Mouse (Mus musculus) midbrain, embryonic 11.5 days (tissue): Measurements from ENCODE around the gene Osbpl6. TPM values are rescaled to one million over a fixed set of nuclear protein-coding genes. Genes with fewer than 3 reads are reported as not detected.
A peak's percentile ranks its signal among the peaks of the same experiment; 100 is the strongest.

Experiments
- ATAC-seq: fragments of 200-750 bp; cut with Nextera tagmentation; 2 replicates; pipeline ENCODE4 v1.8.0; 2017; ENCODE audit warnings: moderate TSS enrichment, moderate library complexity; ENCODE audit not compliant: low FRiP score
- DNase-seq: peaks from one replicate; pipeline ENCODE4 v3.0.0; 2015; ENCODE audit warnings: low spot score; ENCODE audit errors: missing footprints
- H3K27ac ChIP-seq: fragments of 300-500 bp; sonication (generic); 2 replicates; pipeline ENCODE4 v1.5.1; 2014; ENCODE audit warnings: low read depth, low read length
- H3K27me3 ChIP-seq: fragments of 300-500 bp; sonication (generic); 2 replicates; pipeline ENCODE4 v1.6.1; 2014; ENCODE audit warnings: mild to moderate bottlenecking, low read length, moderate library complexity, mixed read lengths; ENCODE audit not compliant: control insufficient read depth, insufficient read depth
- H3K36me3 ChIP-seq: fragments of 300-500 bp; sonication (generic); 2 replicates; pipeline ENCODE4 v1.6.1; 2014; ENCODE audit warnings: mild to moderate bottlenecking, low read length, moderate library complexity, mixed read lengths; ENCODE audit not compliant: control insufficient read depth, insufficient read depth
- H3K4me1 ChIP-seq: fragments of 300-500 bp; sonication (generic); 2 replicates; pipeline ENCODE4 v1.6.1; 2014; ENCODE audit warnings: low read length; ENCODE audit not compliant: control insufficient read depth, insufficient read depth
- H3K4me2 ChIP-seq: fragments of 300-500 bp; sonication (generic); 2 replicates; pipeline ENCODE4 v1.6.1; 2014; ENCODE audit warnings: mild to moderate bottlenecking, moderate library complexity
- H3K4me3 ChIP-seq: fragments of 300-500 bp; sonication (generic); 2 replicates; pipeline ENCODE4 v1.5.1; 2014; ENCODE audit warnings: low read depth, low read length
- H3K9ac ChIP-seq: fragments of 300-500 bp; sonication (generic); 2 replicates; pipeline ENCODE4 v1.6.1; 2014; ENCODE audit warnings: low read length
- H3K9me3 ChIP-seq: fragments of 300-500 bp; sonication (generic); 2 replicates; pipeline ENCODE4 v1.6.1; 2016; ENCODE audit warnings: low read length; ENCODE audit not compliant: control insufficient read depth
- WGBS: fragments of 180-500 bp; shearing (Covaris S2); extraction: QIAGEN DNeasy Blood & Tissue Kit; methylation state at CpG from one replicate; pipeline ENCODE4 v1.1.7; 2014; 5-methylcytosine and 5-hydroxymethylcytosine counted together
- polyA plus RNA-seq: library from polyadenylated mRNA; unstranded; fragments of >200 nt; fragmentation: Nextera tagmentation; extraction: Ambion mirVana; gene quantifications from 2 replicates; pipeline ENCODE4 v1.2.1, GENCODE M21; 2014

Osbpl6 gene
- polyA plus RNA-seq, 1 experiment from 2014 or later: 10.9 TPM

DNA sequence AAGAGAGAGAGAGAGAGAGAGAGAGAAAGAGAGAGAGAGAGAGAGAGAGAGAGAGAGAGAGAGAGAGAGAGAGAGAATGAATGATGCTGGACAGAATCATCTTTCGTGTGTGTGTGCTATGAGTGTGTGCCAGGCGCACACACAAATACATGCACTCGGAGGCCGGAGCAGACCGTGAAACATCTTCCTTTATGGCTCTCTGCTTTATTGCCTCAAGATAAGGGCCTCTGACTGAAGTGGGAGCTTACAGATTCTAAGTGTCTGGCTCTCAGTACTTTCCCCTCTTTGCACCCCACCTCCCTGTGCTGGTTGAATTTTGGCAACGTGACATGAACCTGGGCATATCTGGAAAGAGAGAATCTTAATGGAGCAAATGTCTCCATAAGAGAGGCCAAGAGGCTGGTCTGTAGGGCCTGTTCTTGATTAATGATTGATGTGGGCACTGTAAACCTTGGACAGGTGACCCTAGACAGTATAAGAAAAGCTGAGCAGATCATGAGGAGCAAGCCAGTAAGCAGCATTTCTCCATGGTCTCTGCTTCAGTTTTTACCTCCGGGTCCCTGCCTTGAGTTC lies 29.4 kb downstream of the Osbpl6 start:
- ATAC-seq: no peak
- Histone ChIP-seq H3K4me1 (no peaks in the 10 kb centered on the region), H3K27me3 (no peaks in the 10 kb centered on the region), H3K4me2 (no peak overlapping the region), H3K9ac (no peak overlapping the region), H3K36me3 (no peaks in the 10 kb centered on the region), H3K9me3 (no peaks in the 10 kb centered on the region), H3K4me3 (no peak overlapping the region), H3K27ac (no peak overlapping the region)
- WGBS: 92% methylated on average over 7 of the region's 7 CpGs
- DNase-seq: no peak

GRCm38 (mm10) chr2:76437372-76437771 lies 31.1 kb downstream of the Osbpl6 start:
- ATAC-seq: no peak
- Histone ChIP-seq H3K27me3 (no peaks in the 10 kb centered on the region), H3K9me3 (no peaks in the 10 kb centered on the region), H3K9ac (no peak overlapping the region), H3K27ac (no peak overlapping the region), H3K4me2 (no peak overlapping the region), H3K4me1 (peaks cover 4% of the 10 kb centered on the region; the same call in 1 of the 2 replicates), H3K4me3 (no peak overlapping the region), H3K36me3 (no peaks in the 10 kb centered on the region)
- DNase-seq: no peak
- 88% methylated on average over 2 of the region's 2 CpGs for WGBS

DNA sequence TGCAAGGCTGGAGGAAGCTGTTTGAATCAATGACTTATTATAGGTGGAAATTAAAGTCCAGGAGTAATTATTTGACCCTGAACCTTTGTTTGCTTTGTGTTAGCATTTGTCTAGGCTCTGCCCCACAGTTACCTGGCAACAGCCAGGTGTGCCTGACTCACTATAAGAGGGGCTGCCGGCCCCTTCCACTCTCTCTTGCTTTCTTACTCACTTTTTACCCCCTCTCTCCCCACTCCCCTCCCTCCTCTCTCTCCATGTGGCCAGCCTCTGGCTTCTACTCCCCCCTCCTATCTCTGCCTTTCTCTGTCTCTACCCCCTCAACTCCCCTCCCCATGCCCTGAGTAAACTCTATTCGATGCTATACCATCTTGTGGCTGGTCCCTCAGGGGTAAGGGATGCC lies 33.2 kb downstream of the Osbpl6 start:
- no peak overlapping the region for H3K4me2 ChIP-seq
- no peak overlapping the region for H3K27ac ChIP-seq
- ATAC-seq (no peak), DNase-seq (no peak)
- H3K4me1 ChIP-seq: peaks cover 4% of the 10 kb centered on the region; the same call in 1 of the 2 replicates
- 59% methylated on average over 2 of the region's 2 CpGs for WGBS
- no peak overlapping the region for H3K4me3 ChIP-seq
- H3K9ac ChIP-seq: no peak overlapping the region
- no peaks in the 10 kb centered on the region for H3K9me3 ChIP-seq
- no peaks in the 10 kb centered on the region for H3K27me3 ChIP-seq
- H3K36me3 ChIP-seq: no peaks in the 10 kb centered on the region

DNA sequence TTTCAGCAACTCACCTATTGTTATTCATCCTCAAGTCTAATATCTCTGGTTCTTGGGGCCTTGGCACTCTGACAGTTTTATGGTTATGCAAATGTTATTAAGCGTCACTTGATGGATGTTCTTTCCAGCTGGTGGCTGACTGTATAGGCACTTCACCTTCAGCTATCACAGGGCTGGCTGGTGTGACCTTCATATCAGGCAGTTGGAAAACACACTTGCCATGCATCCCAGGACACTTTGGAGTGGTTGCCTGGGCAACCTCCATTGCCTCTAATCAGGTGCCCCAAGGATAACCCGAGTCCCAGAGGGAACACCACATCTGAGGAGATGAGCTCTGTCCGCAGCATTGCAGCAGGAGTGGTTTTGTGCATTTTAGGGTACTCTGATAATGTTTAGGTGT lies 35.8 kb downstream of the Osbpl6 start:
- no peak overlapping the region for H3K27ac ChIP-seq
- DNase-seq: no peak
- ATAC-seq: peak; percentile 70
- no peak overlapping the region for H3K9ac ChIP-seq
- H3K4me3 ChIP-seq: no peak overlapping the region
- H3K27me3 ChIP-seq: no peaks in the 10 kb centered on the region
- H3K9me3 ChIP-seq: no peaks in the 10 kb centered on the region
- no peak overlapping the region for H3K4me2 ChIP-seq
- H3K4me1 ChIP-seq: peaks cover 4% of the 10 kb centered on the region; the same call in 1 of the 2 replicates
- 51% methylated on average over 3 of the region's 3 CpGs for WGBS
- no peaks in the 10 kb centered on the region for H3K36me3 ChIP-seq

DNA sequence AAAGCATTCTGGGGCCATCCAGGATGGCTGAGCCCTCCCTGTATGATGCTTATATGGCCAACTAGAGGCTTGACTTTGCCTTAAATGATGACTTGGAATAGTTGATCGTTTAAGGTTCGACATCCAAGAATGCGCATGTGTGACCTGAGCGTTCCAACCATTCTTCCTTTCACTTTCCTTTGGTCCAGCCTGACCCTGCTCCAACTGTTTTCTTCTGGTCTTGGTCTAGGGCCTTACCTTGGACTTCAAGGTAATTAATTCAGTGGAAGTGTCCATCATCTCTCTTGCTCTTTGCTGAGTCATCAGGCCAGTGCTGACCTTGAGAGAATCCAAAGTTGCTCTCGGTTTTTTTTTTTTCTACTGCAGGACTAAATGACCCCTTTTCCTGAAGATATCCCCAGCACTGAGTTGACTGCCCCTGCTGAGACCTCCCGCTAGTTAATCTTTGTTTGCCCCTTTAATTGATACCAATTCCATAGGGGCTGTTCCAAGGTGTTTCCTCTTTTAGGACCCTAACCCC lies 43.6 kb downstream of the Osbpl6 start:
- H3K27ac ChIP-seq: no peak overlapping the region

GRCm38 (mm10) chr2:76466723-76467122 lies 60.4 kb downstream of the Osbpl6 start:
- Histone ChIP-seq H3K27ac (no peak overlapping the region), H3K4me1 (no peaks in the 10 kb centered on the region), H3K9ac (no peak overlapping the region), H3K4me2 (no peak overlapping the region), H3K9me3 (no peaks in the 10 kb centered on the region), H3K27me3 (no peaks in the 10 kb centered on the region), H3K36me3 (no peaks in the 10 kb centered on the region), H3K4me3 (no peak overlapping the region)
- DNase-seq: no peak
- 96% methylated on average over 5 of the region's 5 CpGs for WGBS
- ATAC-seq: no peak

More for the DNA sequence above, 43.6 kb downstream of the Osbpl6 start:
- DNase-seq: no peak
- no peak overlapping the region for H3K4me3 ChIP-seq
- no peak for ATAC-seq
- no peak overlapping the region for H3K4me2 ChIP-seq
- WGBS: 85% methylated on average over 6 of the region's 6 CpGs
- no peaks in the 10 kb centered on the region for H3K27me3 ChIP-seq
- H3K9ac ChIP-seq: no peak overlapping the region
- no peaks in the 10 kb centered on the region for H3K9me3 ChIP-seq
- no peaks in the 10 kb centered on the region for H3K4me1 ChIP-seq
- no peaks in the 10 kb centered on the region for H3K36me3 ChIP-seq

DNA sequence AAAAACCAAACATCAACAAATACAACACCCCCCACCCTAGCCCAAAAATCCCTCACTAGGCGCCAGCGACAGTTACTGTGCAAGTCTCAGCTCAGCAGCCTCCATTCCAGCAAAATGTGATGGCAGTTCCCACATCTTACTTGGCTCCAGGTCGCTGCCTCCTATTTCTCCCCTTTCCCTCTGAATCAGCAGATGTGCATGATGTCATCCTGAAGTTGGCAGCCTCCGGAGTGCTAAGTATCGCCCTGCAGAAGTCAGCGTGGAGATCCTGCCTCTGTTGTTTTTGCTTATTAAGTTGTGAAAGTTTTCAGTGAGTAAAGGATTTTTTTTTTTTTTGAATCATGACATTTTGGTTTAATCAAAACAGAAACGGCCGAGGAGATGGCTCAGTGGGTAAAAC lies 61.9 kb downstream of the Osbpl6 start:
- DNase-seq (no peak), ATAC-seq (no peak)
- H3K27ac ChIP-seq: no peak overlapping the region
- H3K27me3 ChIP-seq: no peaks in the 10 kb centered on the region
- no peak overlapping the region for H3K9ac ChIP-seq
- 78% methylated on average over 8 of the region's 8 CpGs for WGBS
- H3K36me3 ChIP-seq: no peaks in the 10 kb centered on the region
- H3K9me3 ChIP-seq: no peaks in the 10 kb centered on the region
- no peaks in the 10 kb centered on the region for H3K4me1 ChIP-seq
- H3K4me3 ChIP-seq: no peak overlapping the region
- H3K4me2 ChIP-seq: no peak overlapping the region

GRCm38 (mm10) chr2:76469091-76469750 lies 62.9 kb downstream of the Osbpl6 start:
- ATAC-seq (no peak), DNase-seq (no peak)
- Histone ChIP-seq H3K27ac (no peak overlapping the region), H3K27me3 (no peaks in the 10 kb centered on the region), H3K9ac (no peak overlapping the region), H3K36me3 (no peaks in the 10 kb centered on the region), H3K9me3 (no peaks in the 10 kb centered on the region), H3K4me2 (no peak overlapping the region), H3K4me3 (no peak overlapping the region), H3K4me1 (no peaks in the 10 kb centered on the region)
- WGBS: 87% methylated on average over 6 of the region's 6 CpGs

GRCm38 (mm10) chr2:76469751-76470099 lies 63.4 kb downstream of the Osbpl6 start:
- H3K36me3 ChIP-seq: no peaks in the 10 kb centered on the region
- DNase-seq (no peak), ATAC-seq (no peak)
- H3K9me3 ChIP-seq: no peaks in the 10 kb centered on the region
- H3K4me1 ChIP-seq: no peaks in the 10 kb centered on the region
- no peaks in the 10 kb centered on the region for H3K27me3 ChIP-seq
- no peak overlapping the region for H3K4me2 ChIP-seq
- no peak overlapping the region for H3K9ac ChIP-seq
- no peak overlapping the region for H3K27ac ChIP-seq
- WGBS: 79% methylated on average over 8 of the region's 8 CpGs
- no peak overlapping the region for H3K4me3 ChIP-seq
